7 mouse cellular contexts compared by ENCODE assay signal in genomic region chr14:57998526-57999401, GRCm38 (mm10). TPM values are rescaled to one million over a fixed set of nuclear protein-coding genes. Genes with fewer than 3 reads are reported as not detected.
A peak's percentile ranks its signal among the peaks of the same experiment; 100 is the strongest.
DNase-seq lines count a peak whose midpoint lies in the region; ATAC-seq lines count a peak whose summit lies in the region.

TSS of gene Micu2 (minus strand) at chr14:57999262.

- peak within 1 kb of the TSS; percentile 70 for H3K4me2 ChIP-seq in intestine, embryonic 15.5 days (replicated peaks)
- H3K4me2 ChIP-seq in midbrain, embryonic 11.5 days, result peak within 1 kb of the TSS; percentile 65

- peak within 1 kb of the TSS; percentile 80 for H3K27ac ChIP-seq in intestine, embryonic 15.5 days
- H3K27ac ChIP-seq in midbrain, embryonic 11.5 days (ENCODE audit: low read depth, low read length), result peak within 1 kb of the TSS; percentile 57; the same call in 1 of the 2 replicates

- ATAC-seq in intestine, embryonic 15.5 days, result peak; percentile 97
- peak; percentile 98 for ATAC-seq in midbrain, embryonic 11.5 days (ENCODE audit: low FRiP score)

- H3K9me3 ChIP-seq in intestine, embryonic 15.5 days, result no peaks in the 10 kb centered on the region
- no peaks in the 10 kb centered on the region for H3K9me3 ChIP-seq in midbrain, embryonic 11.5 days (ENCODE audit: control insufficient read depth, low read length)

- intact Hi-C loops in gastrocnemius, postnatal 36 days (cut with DNase I), result loop anchor here (5.0 kb wide), 1 partner anchor 46 kb away; no protein-coding TSS in a partner anchor
- intact Hi-C loops in left cerebral cortex, postnatal 36 days (cut with DNase I), result loop anchor here (1.0 kb wide), 1 partner anchor 76 kb away; no protein-coding TSS in a partner anchor

- H3K9ac ChIP-seq in intestine, embryonic 15.5 days, result peak within 1 kb of the TSS; percentile 95
- H3K9ac ChIP-seq in midbrain, embryonic 11.5 days (ENCODE audit: low read length), result peak within 1 kb of the TSS; percentile 94

- 2% methylated on average over 75 of the region's 76 CpGs for WGBS in intestine, embryonic 15.5 days
- 2% methylated on average over 75 of the region's 76 CpGs for WGBS in midbrain, embryonic 11.5 days

- peak; percentile 89 for DNase-seq in adrenal gland, adult 2 months
- DNase-seq in embryo, embryonic 11.5 days (ENCODE audit: low read depth, low spot score), result peak; percentile 83
- DNase-seq in gastrocnemius, postnatal 36 days, result peak; percentile 65 to 71
- DNase-seq in left cerebral cortex, postnatal 36 days (ENCODE audit: low spot score in 2 of 2), result peak; percentile 84 to 86
- peak; percentile 98 for DNase-seq in midbrain, embryonic 11.5 days (ENCODE audit: low spot score, missing footprints)
- DNase-seq in skeletal muscle tissue, adult 2 months (ENCODE audit: low read depth, low spot score), result peak; percentile 83

- H3K4me3 ChIP-seq in intestine, embryonic 15.5 days (replicated peaks), result peak within 1 kb of the TSS; percentile 97
- peak within 1 kb of the TSS; percentile 90 for H3K4me3 ChIP-seq in midbrain, embryonic 11.5 days (ENCODE audit: low read depth, low read length)

- no peaks in the 10 kb centered on the region for H3K27me3 ChIP-seq in intestine, embryonic 15.5 days (replicated peaks)
- no peaks in the 10 kb centered on the region; the same call in 1 of the 2 replicates for H3K27me3 ChIP-seq in midbrain, embryonic 11.5 days (ENCODE audit: control insufficient read depth, insufficient read depth, low read length)

- no peaks in the 10 kb centered on the region for H3K36me3 ChIP-seq in intestine, embryonic 15.5 days
- H3K36me3 ChIP-seq in midbrain, embryonic 11.5 days (ENCODE audit: control insufficient read depth, insufficient read depth, low read length), result no peaks in the 10 kb centered on the region

- 0 out of 2 replicates have a peak, but pooled peaks cover 3% of the 10 kb centered on the region for H3K4me1 ChIP-seq in intestine, embryonic 15.5 days (replicated peaks)
- H3K4me1 ChIP-seq in midbrain, embryonic 11.5 days (ENCODE audit: control insufficient read depth, insufficient read depth, low read length), result peaks cover 4% of the 10 kb centered on the region; the same call in 1 of the 2 replicates

RNA-seq across cellular contexts. Expression of gene Micu2, which starts in this region (rescaled TPM):
- 10 to 100 TPM; 49.0 to 59.8 TPM for total RNA-seq in adrenal gland, adult 2 months (2021)
- polyA plus RNA-seq in adrenal gland, adult 2 months (2012; rRNA removed), result 11.4 and 17.9 TPM in 2 replicates
- total RNA-seq in gastrocnemius, postnatal 36 days (2021), result 10 to 100 TPM; 30.1 to 31.9 TPM
- 80.4 and 84.5 TPM in 2 replicates for polyA plus RNA-seq in intestine, embryonic 15.5 days (2015; fragmentation: Nextera tagmentation; extraction: Ambion mirVana)
- 10 to 100 TPM; 21.1 to 30.1 TPM for total RNA-seq in left cerebral cortex, postnatal 36 days (2021)
- polyA plus RNA-seq in midbrain, embryonic 11.5 days (2014; fragmentation: Nextera tagmentation; extraction: Ambion mirVana), result 54.1 and 54.5 TPM in 2 replicates

Comparison
In these comparisons a context has a peak if more than half of its experiments do, and no peak if none do; other contexts are left out.
1. Peak in every context shown above with its lines: DNase-seq, ATAC-seq, H3K4me3 ChIP-seq and H3K27ac ChIP-seq.